Mouse (Mus musculus) left cerebral cortex, postnatal 25 days (tissue): Measurements from ENCODE around the gene Phf2. TPM values are rescaled to one million over a fixed set of nuclear protein-coding genes. Genes with fewer than 3 reads are reported as not detected.
A peak's percentile ranks its signal among the peaks of the same experiment; 100 is the strongest.
"Not testable (repeated sequence)": the region's sequence is repeated elsewhere in the genome, so short reads cannot be mapped to it uniquely, and the experiment has no call there.

Experiments used
- DNase-seq, 2 experiments: peaks; one replicate each; pipeline ENCODE4 v3.0.0; 2022; ENCODE audit warnings: low spot score in 2 of 2, mixed read lengths in 1 of 2
- intact Hi-C: fragments of 180-260 bp; cut with DNase I; formaldehyde crosslinking; loops from one replicate; pipeline ENCODE4 v1.15.1; 2025
- total RNA-seq, 2 experiments: library from RNA; stranded (reverse); gene quantifications; 2 replicates each; pipeline ENCODE4 v1.2.3; 2021

The Phf2 gene
- total RNA-seq, 2 experiments from 2014 or later: 32.8 to 33.0 TPM

DNA sequence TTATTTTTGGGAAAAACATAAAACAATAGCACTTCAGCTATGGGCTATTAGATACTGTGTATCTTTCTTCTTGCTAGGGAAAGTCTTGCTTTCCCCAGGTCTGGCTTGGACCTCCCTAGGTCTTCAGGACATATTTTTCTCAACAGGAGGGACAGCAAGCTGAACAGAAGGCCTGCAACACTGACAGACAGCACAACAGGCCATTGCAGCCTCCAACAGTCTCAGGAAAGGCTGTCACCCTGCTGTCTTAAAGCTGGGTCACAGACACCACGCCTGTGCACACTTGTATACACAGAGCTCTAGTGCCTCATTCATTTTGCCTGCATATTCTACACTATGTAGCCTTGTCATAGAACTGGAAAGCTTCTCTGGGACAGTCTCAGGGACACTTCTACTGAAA lies 56.5 kb downstream of the Phf2 start:
- intact Hi-C loops: no loop called here
- no peak for DNase-seq

DNA sequence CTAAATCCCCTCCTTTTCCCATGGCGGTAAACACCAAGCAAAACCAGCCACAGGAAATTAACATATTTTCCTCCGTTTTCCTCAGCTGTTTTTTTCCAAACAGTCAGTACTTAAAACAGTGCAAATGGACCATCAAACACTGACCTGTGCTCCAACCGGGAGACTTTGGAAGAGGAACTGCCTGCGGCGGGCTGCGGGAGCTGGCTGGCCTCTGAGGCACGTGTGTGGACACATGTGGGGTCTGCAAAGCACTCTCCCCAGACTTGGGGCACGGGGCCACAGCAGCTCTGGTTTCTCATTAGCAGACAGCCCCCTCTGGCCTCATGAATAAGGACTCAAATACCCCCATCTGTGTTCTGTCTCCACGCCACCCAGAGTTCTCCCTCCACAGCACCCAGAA lies 59.9 kb downstream of the Phf2 start:
- intact Hi-C loops: no loop called here

DNA sequence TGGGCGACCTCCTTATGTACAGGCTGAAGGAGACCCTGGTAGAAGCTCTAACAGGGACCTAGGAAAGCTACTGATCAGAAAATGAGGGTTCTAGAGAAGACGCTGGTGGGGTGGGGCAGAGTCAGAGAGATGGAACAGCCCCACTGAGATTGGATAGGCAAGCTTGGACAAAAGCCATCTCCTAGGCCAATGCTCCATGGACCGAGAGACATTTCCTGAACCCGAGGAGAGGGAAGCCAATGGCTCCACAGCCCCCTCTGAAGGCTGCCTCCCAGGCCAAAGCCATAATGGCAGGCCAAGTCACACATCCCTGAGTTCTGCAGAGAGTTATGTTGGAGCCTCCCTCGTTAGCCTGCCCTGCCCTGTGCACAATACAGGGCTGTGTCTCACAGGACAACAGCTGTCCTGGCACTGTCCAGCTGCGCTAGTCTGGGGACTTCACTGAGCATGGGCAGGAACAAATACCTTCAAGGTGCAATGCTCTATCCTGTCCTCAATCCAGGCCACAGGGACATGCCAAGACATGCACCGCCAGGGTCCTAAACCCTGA lies 60.6 kb downstream of the Phf2 start:
- intact Hi-C loops: no loop called here
- no peak for DNase-seq

More for the DNA sequence above, 59.9 kb downstream of the Phf2 start:
- DNase-seq: no peak

GRCm38 (mm10) chr13:48809668-48810067 lies 61.3 kb downstream of the Phf2 start:
- intact Hi-C loops: loop anchor here (10.0 kb wide), 1 partner anchor 285 kb away; no protein-coding TSS in a partner anchor
- DNase-seq: not testable (repeated sequence)

- peak; percentile 60 to 67 for DNase-seq
- intact Hi-C loops: loop anchor here (10.0 kb wide), 1 partner anchor 283 kb away; no protein-coding TSS in a partner anchor
These were observed 63.4 kb downstream of the Phf2 start for GRCm38 (mm10) chr13:48807481-48808031.

GRCm38 (mm10) chr13:48802181-48802580 lies 68.7 kb downstream of the Phf2 start:
- DNase-seq: no peak
- intact Hi-C loops: loop anchor here (10.0 kb wide), 1 partner anchor 277 kb away; no protein-coding TSS in a partner anchor

DNA sequence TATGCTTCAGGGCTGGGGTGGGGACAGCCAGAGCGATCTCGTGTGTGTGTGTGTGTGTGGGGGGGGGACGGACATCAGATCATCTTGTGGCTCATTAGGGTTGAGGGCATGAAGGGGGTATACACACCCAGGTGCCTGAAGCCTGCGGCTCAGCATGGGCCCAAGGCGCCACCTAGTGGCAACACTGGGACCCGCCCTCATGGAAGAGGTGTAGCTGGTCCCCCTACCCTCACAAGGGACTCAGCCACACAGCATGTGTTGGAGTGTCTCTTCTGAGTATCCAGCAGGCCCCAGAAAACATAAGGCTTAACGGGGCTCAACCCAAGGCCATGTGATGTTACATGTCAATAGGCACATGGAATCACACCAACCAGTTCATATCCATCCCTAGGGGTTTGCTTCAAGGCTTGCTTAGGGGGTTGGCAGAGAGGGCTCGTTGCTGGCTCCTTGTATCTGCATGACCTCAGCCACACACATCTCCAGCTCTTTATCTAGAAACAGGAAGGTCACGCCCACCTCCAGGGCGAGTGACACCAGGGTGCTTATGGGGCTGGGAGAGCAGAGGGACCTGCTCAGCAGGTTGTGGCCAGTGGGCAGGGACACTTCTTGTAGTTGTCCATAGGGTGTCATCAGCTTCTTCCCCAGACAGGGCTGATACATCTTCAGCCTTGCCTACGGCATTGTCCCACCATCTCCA lies 69.9 kb downstream of the Phf2 start:
- peak; percentile 52 to 66 for DNase-seq
- intact Hi-C loops: loop anchor here (2.0 to 10.0 kb wide), 2 partner anchors 146 to 276 kb away; no protein-coding TSS in a partner anchor

- no peak for DNase-seq
- intact Hi-C loops: loop anchor here (2.0 kb wide), 1 partner anchor 66 kb away; no protein-coding TSS in a partner anchor
These were observed 72.6 kb downstream of the Phf2 start for GRCm38 (mm10) chr13:48798256-48798771.

DNA sequence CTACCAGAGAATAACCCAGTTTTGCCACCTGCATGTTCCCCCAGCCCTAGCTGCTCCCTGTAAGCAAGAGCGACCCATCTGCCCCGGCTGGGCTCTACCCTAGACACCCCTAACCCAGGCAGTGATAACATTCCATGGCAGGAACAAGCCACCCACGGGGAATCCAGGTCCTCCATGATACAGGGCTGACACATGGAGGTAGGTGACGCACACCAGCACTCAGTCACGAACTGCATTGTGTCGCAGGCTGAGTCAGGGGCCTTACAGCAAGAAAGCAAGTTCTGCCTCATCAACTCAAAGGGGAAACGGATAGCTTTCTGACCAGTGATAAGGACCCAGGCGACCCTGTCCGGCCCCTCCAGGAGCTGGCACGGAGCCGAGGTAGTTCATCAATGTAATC lies 74.0 kb downstream of the Phf2 start:
- intact Hi-C loops: no loop called here
- DNase-seq: no peak

GRCm38 (mm10) chr13:48795711-48796110 lies 75.2 kb downstream of the Phf2 start:
- intact Hi-C loops: no loop called here
- no peak for DNase-seq

DNA sequence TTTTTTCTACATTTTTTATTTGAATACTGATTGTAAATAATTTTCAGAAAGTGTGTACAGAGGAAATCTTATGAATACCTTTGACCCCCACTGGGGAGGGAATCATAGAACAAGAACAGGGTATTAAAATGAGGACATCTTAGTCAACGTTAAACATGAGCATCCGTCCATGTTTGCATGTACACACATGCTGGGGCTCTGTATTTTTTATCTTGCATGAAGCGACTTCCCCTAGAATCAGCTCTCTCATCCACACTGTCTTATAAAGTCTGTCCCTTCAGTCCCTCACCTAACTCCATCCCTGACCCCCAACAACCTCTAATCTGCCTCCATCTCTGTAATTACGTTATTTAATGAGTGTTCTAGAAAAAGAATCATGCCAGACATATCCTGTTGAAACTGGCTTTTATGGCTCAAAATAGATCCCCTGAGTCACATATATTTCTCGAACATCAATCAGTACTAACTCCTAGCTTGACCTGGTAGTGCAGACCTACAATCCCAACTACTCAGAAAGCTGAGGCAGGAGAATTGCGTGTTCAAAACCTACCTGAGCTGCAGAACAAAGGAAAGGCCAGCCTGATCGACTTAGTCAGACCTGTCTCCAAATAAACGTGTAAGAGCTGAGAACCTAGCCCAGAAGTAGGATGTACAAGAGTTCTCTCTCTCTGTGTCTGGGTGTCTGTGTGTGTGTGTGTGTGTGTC lies 86.2 kb downstream of the Phf2 start:
- intact Hi-C loops: no loop called here
- DNase-seq: no peak

- intact Hi-C loops: no loop called here
- no peak for DNase-seq
These were observed 86.8 kb downstream of the Phf2 start for GRCm38 (mm10) chr13:48784151-48784550.

GRCm38 (mm10) chr13:48782727-48783725 lies 87.9 kb downstream of the Phf2 start:
- intact Hi-C loops: no loop called here

GRCm38 (mm10) chr13:48780345-48781010 lies 90.4 kb downstream of the Phf2 start:
- intact Hi-C loops: no loop called here
- no peak for DNase-seq

More at GRCm38 (mm10) chr13:48782727-48783725, 87.9 kb downstream of the Phf2 start:
- no peak for DNase-seq

DNA sequence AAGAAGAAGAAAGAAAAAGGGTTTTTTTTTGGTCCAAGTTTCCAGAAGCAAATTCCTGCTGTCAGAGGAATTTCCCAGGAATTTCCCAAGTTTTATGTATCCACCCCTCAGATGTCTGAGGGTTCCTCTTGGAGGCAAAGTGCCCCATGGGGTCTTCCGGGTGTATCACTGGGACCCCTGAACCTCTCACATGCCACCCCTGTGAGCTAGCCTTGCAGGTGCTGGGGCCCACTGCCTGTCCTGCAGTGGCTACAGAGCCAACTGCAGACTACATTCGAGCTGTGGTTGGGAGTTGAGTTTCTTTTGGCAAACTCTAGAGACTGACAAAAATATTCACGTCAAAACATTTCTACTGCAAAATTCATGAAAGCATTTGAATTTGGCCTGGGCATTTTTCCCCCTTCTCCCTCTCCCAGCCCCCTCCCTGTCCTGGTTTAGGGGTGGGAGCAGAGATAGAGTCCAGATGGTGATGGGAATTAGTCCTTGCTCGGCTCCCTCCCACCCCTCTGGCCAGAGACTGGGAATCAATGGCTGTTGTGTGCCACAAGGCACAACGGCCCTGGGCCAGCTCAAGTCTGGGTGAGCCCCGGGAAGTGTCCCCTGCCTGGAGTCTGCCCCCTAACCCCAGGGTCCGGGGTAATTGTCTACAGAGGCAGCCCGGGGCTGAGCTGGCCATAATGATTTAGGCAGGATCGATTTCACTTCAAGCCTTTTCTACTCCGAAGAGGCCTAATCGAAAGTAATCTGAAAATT lies 91.2 kb downstream of the Phf2 start:
- intact Hi-C loops: no loop called here
- DNase-seq: no peak

GRCm38 (mm10) chr13:48778138-48778537 lies 92.8 kb downstream of the Phf2 start:
- DNase-seq: no peak
- intact Hi-C loops: no loop called here

DNA sequence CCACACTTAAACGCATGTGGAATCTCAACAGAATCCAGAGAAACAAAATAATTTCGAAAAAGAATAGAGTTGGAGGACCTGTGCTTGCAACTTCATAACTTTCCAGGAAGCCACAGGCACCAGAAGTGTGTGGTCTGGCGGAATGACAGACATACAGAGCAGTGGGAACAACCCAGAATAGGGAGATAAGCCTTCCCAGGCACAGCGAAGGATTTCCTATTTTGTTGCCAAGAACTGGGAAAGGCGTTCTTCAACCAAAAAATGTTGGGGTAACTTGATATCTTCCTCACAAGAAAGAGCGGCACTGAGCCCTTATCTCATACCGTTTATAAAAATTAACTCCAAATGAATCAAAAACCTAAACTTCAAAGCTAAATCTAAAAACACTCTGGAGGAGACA lies 96.4 kb downstream of the Phf2 start:
- DNase-seq: no peak
- intact Hi-C loops: no loop called here

GRCm38 (mm10) chr13:48768109-48768508 lies 102.8 kb downstream of the Phf2 start:
- intact Hi-C loops: no loop called here
- peak; percentile 13 to 16 for DNase-seq
